Mouse (Mus musculus): Measurements from ENCODE around the gene Prune1. TPM values are rescaled to one million over a fixed set of nuclear protein-coding genes. Genes with fewer than 3 reads are reported as not detected.
A peak's percentile ranks its signal among the peaks of the same experiment; 100 is the strongest.

The Prune1 gene
- polyA plus RNA-seq, 1 experiment = 18.5 TPM

- Histone ChIP-seq H3K36me3 (ENCODE audit: control insufficient read depth, insufficient read depth, low read length) (no peaks in the 10 kb centered on the region), H3K27ac (ENCODE audit: control insufficient read depth, insufficient read depth, low read length) (no peak overlapping the region), H3K4me3 (ENCODE audit: control insufficient read depth, insufficient read depth, low read length) (no peak overlapping the region), H3K4me1 (replicated peaks; ENCODE audit: control insufficient read depth, insufficient read depth, low read length) (no peaks in the 10 kb centered on the region), H3K27me3 (ENCODE audit: control insufficient read depth, insufficient read depth, low read length) (no peaks in the 10 kb centered on the region)
- TF ChIP-seq CTCF (IDR thresholded peaks at IDR 0.05; ENCODE audit: borderline replicate concordance, control insufficient read depth, extremely low read depth, insufficient read depth, low read length, poor library complexity) = no peak
- no peak for TF ChIP-seq POLR2A (IDR thresholded peaks at IDR 0.05; ENCODE audit: control insufficient read depth, extremely low read depth, insufficient read depth, low read length, poor library complexity)
- no peak for DNase-seq
- 96% methylated on average over 5 of the region's 5 CpGs for WGBS
Measured at GRCm38 (mm10) chr3:95269789-95270188, 12.1 kb downstream of the Prune1 start.

GRCm38 (mm10) chr3:95267855-95268254 is 14.0 kb downstream of the Prune1 start:
- H3K4me3 ChIP-seq (ENCODE audit: control insufficient read depth, insufficient read depth, low read length) = no peak overlapping the region
- no peaks in the 10 kb centered on the region for H3K36me3 ChIP-seq (ENCODE audit: control insufficient read depth, insufficient read depth, low read length)
- TF ChIP-seq CTCF (IDR thresholded peaks at IDR 0.05; ENCODE audit: borderline replicate concordance, control insufficient read depth, extremely low read depth, insufficient read depth, low read length, poor library complexity) = no peak
- TF ChIP-seq POLR2A (IDR thresholded peaks at IDR 0.05; ENCODE audit: control insufficient read depth, extremely low read depth, insufficient read depth, low read length, poor library complexity) = no peak
- no peak for DNase-seq
- H3K4me1 ChIP-seq (replicated peaks; ENCODE audit: control insufficient read depth, insufficient read depth, low read length) = no peaks in the 10 kb centered on the region
- H3K27ac ChIP-seq (ENCODE audit: control insufficient read depth, insufficient read depth, low read length) = no peak overlapping the region
- H3K27me3 ChIP-seq (ENCODE audit: control insufficient read depth, insufficient read depth, low read length) = no peaks in the 10 kb centered on the region

GRCm38 (mm10) chr3:95266052-95266451 is 15.8 kb downstream of the Prune1 start:
- Histone ChIP-seq H3K4me1 (replicated peaks; ENCODE audit: control insufficient read depth, insufficient read depth, low read length) (no peaks in the 10 kb centered on the region), H3K27ac (ENCODE audit: control insufficient read depth, insufficient read depth, low read length) (no peak overlapping the region), H3K4me3 (ENCODE audit: control insufficient read depth, insufficient read depth, low read length) (no peak overlapping the region), H3K36me3 (ENCODE audit: control insufficient read depth, insufficient read depth, low read length) (no peaks in the 10 kb centered on the region), H3K27me3 (ENCODE audit: control insufficient read depth, insufficient read depth, low read length) (no peaks in the 10 kb centered on the region)
- 98% methylated on average over 3 of the region's 3 CpGs for WGBS
- no peak for TF ChIP-seq POLR2A (IDR thresholded peaks at IDR 0.05; ENCODE audit: control insufficient read depth, extremely low read depth, insufficient read depth, low read length, poor library complexity)
- no peak for DNase-seq

- Histone ChIP-seq H3K27ac (ENCODE audit: control insufficient read depth, insufficient read depth, low read length) (no peak overlapping the region), H3K36me3 (ENCODE audit: control insufficient read depth, insufficient read depth, low read length) (no peaks in the 10 kb centered on the region), H3K4me1 (replicated peaks; ENCODE audit: control insufficient read depth, insufficient read depth, low read length) (no peaks in the 10 kb centered on the region), H3K4me3 (ENCODE audit: control insufficient read depth, insufficient read depth, low read length) (no peak overlapping the region), H3K27me3 (ENCODE audit: control insufficient read depth, insufficient read depth, low read length) (no peaks in the 10 kb centered on the region)
- TF ChIP-seq POLR2A (IDR thresholded peaks at IDR 0.05; ENCODE audit: control insufficient read depth, extremely low read depth, insufficient read depth, low read length, poor library complexity) = no peak
- no peak for TF ChIP-seq CTCF (IDR thresholded peaks at IDR 0.05; ENCODE audit: borderline replicate concordance, control insufficient read depth, extremely low read depth, insufficient read depth, low read length, poor library complexity)
- no peak for DNase-seq
- 96% methylated on average over 1 of the region's 1 CpGs for WGBS
Measured at GRCm38 (mm10) chr3:95264724-95265123, 17.2 kb downstream of the Prune1 start.

- DNase-seq = peak; percentile 84
- Histone ChIP-seq H3K4me1 (replicated peaks; ENCODE audit: control insufficient read depth, insufficient read depth, low read length) (no peaks in the 10 kb centered on the region), H3K27me3 (ENCODE audit: control insufficient read depth, insufficient read depth, low read length) (no peaks in the 10 kb centered on the region), H3K4me3 (ENCODE audit: control insufficient read depth, insufficient read depth, low read length) (no peak overlapping the region), H3K27ac (ENCODE audit: control insufficient read depth, insufficient read depth, low read length) (no peak overlapping the region), H3K36me3 (ENCODE audit: control insufficient read depth, insufficient read depth, low read length) (peaks cover under 1% of the 10 kb centered on the region)
- WGBS = 61% methylated on average over 11 of the region's 11 CpGs
- TF ChIP-seq POLR2A (IDR thresholded peaks at IDR 0.05; ENCODE audit: control insufficient read depth, extremely low read depth, insufficient read depth, low read length, poor library complexity) (no peak), CTCF (IDR thresholded peaks at IDR 0.05; ENCODE audit: borderline replicate concordance, control insufficient read depth, extremely low read depth, insufficient read depth, low read length, poor library complexity) (peak; percentile 80; the same call in 1 of the 2 replicates)
Measured at GRCm38 (mm10) chr3:95263089-95263739, 18.7 kb downstream of the Prune1 start.

GRCm38 (mm10) chr3:95261975-95262374 is 19.9 kb downstream of the Prune1 start:
- Histone ChIP-seq H3K27ac (ENCODE audit: control insufficient read depth, insufficient read depth, low read length) (no peak overlapping the region), H3K4me3 (ENCODE audit: control insufficient read depth, insufficient read depth, low read length) (no peak overlapping the region), H3K4me1 (replicated peaks; ENCODE audit: control insufficient read depth, insufficient read depth, low read length) (no peaks in the 10 kb centered on the region), H3K36me3 (ENCODE audit: control insufficient read depth, insufficient read depth, low read length) (peaks cover 11% of the 10 kb centered on the region), H3K27me3 (ENCODE audit: control insufficient read depth, insufficient read depth, low read length) (no peaks in the 10 kb centered on the region)
- WGBS = 93% methylated on average over 4 of the region's 4 CpGs
- no peak for DNase-seq
- TF ChIP-seq POLR2A (IDR thresholded peaks at IDR 0.05; ENCODE audit: control insufficient read depth, extremely low read depth, insufficient read depth, low read length, poor library complexity) (no peak), CTCF (IDR thresholded peaks at IDR 0.05; ENCODE audit: borderline replicate concordance, control insufficient read depth, extremely low read depth, insufficient read depth, low read length, poor library complexity) (no peak)

GRCm38 (mm10) chr3:95256931-95257330 is 24.9 kb downstream of the Prune1 start:
- H3K4me3 ChIP-seq (ENCODE audit: control insufficient read depth, insufficient read depth, low read length) = no peak overlapping the region
- 92% methylated on average over 5 of the region's 5 CpGs for WGBS
- H3K27ac ChIP-seq (ENCODE audit: control insufficient read depth, insufficient read depth, low read length) = no peak overlapping the region
- TF ChIP-seq CTCF (IDR thresholded peaks at IDR 0.05; ENCODE audit: borderline replicate concordance, control insufficient read depth, extremely low read depth, insufficient read depth, low read length, poor library complexity) (no peak), POLR2A (IDR thresholded peaks at IDR 0.05; ENCODE audit: control insufficient read depth, extremely low read depth, insufficient read depth, low read length, poor library complexity) (no peak)
- H3K36me3 ChIP-seq (ENCODE audit: control insufficient read depth, insufficient read depth, low read length) = peaks cover 23% of the 10 kb centered on the region
- H3K27me3 ChIP-seq (ENCODE audit: control insufficient read depth, insufficient read depth, low read length) = no peaks in the 10 kb centered on the region
- no peaks in the 10 kb centered on the region for H3K4me1 ChIP-seq (replicated peaks; ENCODE audit: control insufficient read depth, insufficient read depth, low read length)
- DNase-seq = no peak
